Mouse (Mus musculus) megakaryocyte progenitor cell, adult 5-6 weeks (primary cell): ENCODE measurements around the gene Rbm39. TPM values are rescaled to one million over a fixed set of nuclear protein-coding genes. Genes with fewer than 3 reads are reported as not detected.
A peak's percentile ranks its signal among the peaks of the same experiment; 100 is the strongest.

Experiments
- ATAC-seq: replicated peaks from 2 replicates; pipeline ENCODE4 v1.8.0; 2016; ENCODE audit warnings: mild to moderate bottlenecking, moderate TSS enrichment, inconsistent platforms; ENCODE audit not compliant: poor library complexity
- total RNA-seq, 2 experiments: library from RNA; stranded (forward) in 1 of 2; stranded (reverse) in 1 of 2; fragments of 157-497, 149-512 nt in 1 of 2; fragments of 200-1000 nt in 1 of 2; gene quantifications; 2 replicates each; pipeline versions ENCODE4 v1.2.3 to v1.2.4; 2015 to 2017

Rbm39 gene
- total RNA-seq, 2 experiments from 2014 or later, result 502 to 549 TPM

- ATAC-seq, result peak; percentile 85
These were observed 68.5 kb downstream of the Rbm39 start, which contains the start of the genes Cpne1 and Rbm12 for GRCm38 (mm10) chr2:156111358-156112079. Cpne1 (minus strand) TSS chr2:156111965. Rbm12 (minus strand) TSS chr2:156111978.

- peak; percentile 41 for ATAC-seq
These were observed 69.2 kb downstream of the Rbm39 start for GRCm38 (mm10) chr2:156110627-156111357.

Other genes with a start within 250 kb of the Rbm39 start
- gene Uqcc1, start 249.9 kb downstream of the Rbm39 start, total RNA-seq (2015), result 39.6 and 40.4 TPM in 2 replicates
- gene Uqcc1, start 249.9 kb downstream of the Rbm39 start, total RNA-seq (2017), result 51.5 and 55.1 TPM in 2 replicates
- not detected in 2 replicates for gene Gm15557, start 239.5 kb downstream of the Rbm39 start, total RNA-seq (2015)
- gene Gm15557, start 239.5 kb downstream of the Rbm39 start, total RNA-seq (2017), result not detected in 2 replicates
- not detected in 2 replicates for gene Gdf5, start 234.9 kb downstream of the Rbm39 start, total RNA-seq (2015)
- not detected in 2 replicates for gene Gdf5, start 234.9 kb downstream of the Rbm39 start, total RNA-seq (2017)
- 9.6 and 12.7 TPM in 2 replicates for gene Cep250, start 223.8 kb downstream of the Rbm39 start, total RNA-seq (2015)
- 30.7 and 44.6 TPM in 2 replicates for gene Cep250, start 223.8 kb downstream of the Rbm39 start, total RNA-seq (2017)
- 0.10 and 0.74 TPM in 2 replicates for gene 6430550D23Rik, start 172.3 kb downstream of the Rbm39 start, total RNA-seq (2015)
- gene 6430550D23Rik, start 172.3 kb downstream of the Rbm39 start, total RNA-seq (2017), result 0.20 and 0.92 TPM in 2 replicates
- gene Ergic3, start 172.2 kb downstream of the Rbm39 start, total RNA-seq (2015), result 206 and 246 TPM in 2 replicates
- 65.3 and 76.8 TPM in 2 replicates for gene Ergic3, start 172.2 kb downstream of the Rbm39 start, total RNA-seq (2017)
- gene Fer1l4, start 127.3 kb downstream of the Rbm39 start, total RNA-seq (2015), result not detected in 2 replicates
- not detected in 2 replicates for gene Fer1l4, start 127.3 kb downstream of the Rbm39 start, total RNA-seq (2017)
- gene Spag4, start 115.1 kb downstream of the Rbm39 start, total RNA-seq (2015), result 1.3 and 1.7 TPM in 2 replicates
- 2.6 and 3.3 TPM in 2 replicates for gene Spag4, start 115.1 kb downstream of the Rbm39 start, total RNA-seq (2017)
- gene Cpne1, start 68.3 kb downstream of the Rbm39 start, total RNA-seq (2015), result 36.8 and 39.2 TPM in 2 replicates
- gene Cpne1, start 68.3 kb downstream of the Rbm39 start, total RNA-seq (2017), result 22.1 and 26.1 TPM in 2 replicates
- 34.4 and 44.8 TPM in 2 replicates for gene Rbm12, start 68.3 kb downstream of the Rbm39 start, total RNA-seq (2015)
- gene Rbm12, start 68.3 kb downstream of the Rbm39 start, total RNA-seq (2017), result 33.6 and 59.0 TPM in 2 replicates
- 1.6 and 6.4 TPM in 2 replicates for gene Gm28036, start 53.1 kb downstream of the Rbm39 start, total RNA-seq (2015)
- 23.1 and 25.5 TPM in 2 replicates for gene Gm28036, start 53.1 kb downstream of the Rbm39 start, total RNA-seq (2017)
- gene Romo1, start 36.2 kb downstream of the Rbm39 start, total RNA-seq (2015), result 104 and 134 TPM in 2 replicates
- gene Romo1, start 36.2 kb downstream of the Rbm39 start, total RNA-seq (2017), result 13.2 and 27.2 TPM in 2 replicates
- 54.3 and 71.4 TPM in 2 replicates for gene Nfs1, start 36.1 kb downstream of the Rbm39 start, total RNA-seq (2015)
- gene Nfs1, start 36.1 kb downstream of the Rbm39 start, total RNA-seq (2017), result 32.4 and 35.0 TPM in 2 replicates
- 42.8 and 46.8 TPM in 2 replicates for gene Phf20, start 16.2 kb upstream of the Rbm39 start, total RNA-seq (2015)
- 53.8 and 61.2 TPM in 2 replicates for gene Phf20, start 16.2 kb upstream of the Rbm39 start, total RNA-seq (2017)
- gene Cnbd2, start 132.1 kb upstream of the Rbm39 start, total RNA-seq (2015), result 2.7 TPM in 2 replicates
- 3.6 and 4.9 TPM in 2 replicates for gene Cnbd2, start 132.1 kb upstream of the Rbm39 start, total RNA-seq (2017)
- gene Scand1, start 132.5 kb upstream of the Rbm39 start, total RNA-seq (2015), result 1.8 and 4.2 TPM in 2 replicates
- 5.6 and 17.2 TPM in 2 replicates for gene Scand1, start 132.5 kb upstream of the Rbm39 start, total RNA-seq (2017)
- gene Epb41l1, start 240.7 kb upstream of the Rbm39 start, total RNA-seq (2015), result 0.05 and 0.39 TPM in 2 replicates
- gene Epb41l1, start 240.7 kb upstream of the Rbm39 start, total RNA-seq (2017), result 0.24 and 2.6 TPM in 2 replicates